Mouse (Mus musculus): ENCODE measurements around the gene Mrpl24. TPM values are rescaled to one million over a fixed set of nuclear protein-coding genes. Genes with fewer than 3 reads are reported as not detected.

The Mrpl24 gene
- polyA plus RNA-seq, 1 experiment from 2014 or later = 74.7 TPM

- H3K4me1 ChIP-seq (replicated peaks) = peaks cover 57% of the 10 kb centered on the region
- peak overlapping the region; percentile 94 for H3K27ac ChIP-seq
- 0% methylated on average over 1 of the region's 1 CpGs for WGBS
- H3K9me3 ChIP-seq = no peaks in the 10 kb centered on the region
- peaks cover 23% of the 10 kb centered on the region for H3K36me3 ChIP-seq
- no peaks in the 10 kb centered on the region for H3K27me3 ChIP-seq (ENCODE audit: insufficient read depth, poor library complexity, severe bottlenecking)
- peak overlapping the region; percentile 57; the same call in 1 of the 2 replicates for H3K4me3 ChIP-seq
- DNase-seq (ENCODE audit: low spot score) = peak; percentile 74
Measured at GRCm38 (mm10) chr3:87958056-87958455, 38.8 kb downstream of the Mrpl24 start.

- Histone ChIP-seq H3K4me1 (replicated peaks) (peaks cover 52% of the 10 kb centered on the region), H3K27me3 (ENCODE audit: insufficient read depth, poor library complexity, severe bottlenecking) (no peaks in the 10 kb centered on the region), H3K27ac (peak overlapping the region; percentile 94), H3K9me3 (no peaks in the 10 kb centered on the region), H3K4me3 (peak overlapping the region; percentile 57), H3K36me3 (peaks cover 19% of the 10 kb centered on the region)
- DNase-seq (ENCODE audit: low spot score) = no peak
- 15% methylated on average over 4 of the region's 4 CpGs for WGBS
Measured at GRCm38 (mm10) chr3:87958476-87958875, 39.2 kb downstream of the Mrpl24 start.

DNA sequence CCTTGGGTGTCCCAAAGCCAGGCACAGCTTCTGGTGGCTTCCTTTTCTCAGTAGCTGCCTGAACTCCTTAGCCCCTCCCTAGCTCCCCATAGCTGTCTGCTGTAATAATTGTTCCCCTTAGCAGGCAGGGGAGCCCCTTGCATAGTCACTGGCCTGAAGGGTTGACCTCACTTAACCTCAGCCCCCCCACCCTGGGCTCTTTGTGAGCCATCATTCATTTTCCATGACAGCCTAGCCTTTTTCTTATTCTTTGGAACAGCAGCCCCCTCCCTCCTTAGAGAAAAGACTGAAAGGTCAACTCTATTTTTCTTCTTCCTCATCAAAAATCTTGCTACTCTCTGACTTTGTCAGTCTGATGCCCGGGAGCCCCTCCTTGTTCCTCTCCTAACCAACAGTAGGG is 39.7 kb downstream of the Mrpl24 start:
- DNase-seq (ENCODE audit: low spot score) = peak; percentile 75
- H3K27ac ChIP-seq = peak overlapping the region; percentile 94
- no peaks in the 10 kb centered on the region for H3K27me3 ChIP-seq (ENCODE audit: insufficient read depth, poor library complexity, severe bottlenecking)
- H3K4me1 ChIP-seq (replicated peaks) = peaks cover 50% of the 10 kb centered on the region
- H3K4me3 ChIP-seq = peak overlapping the region; percentile 57
- WGBS = 27% methylated on average over 1 of the region's 1 CpGs
- no peaks in the 10 kb centered on the region for H3K9me3 ChIP-seq
- peaks cover 14% of the 10 kb centered on the region for H3K36me3 ChIP-seq

GRCm38 (mm10) chr3:87959371-87959770 is 40.1 kb downstream of the Mrpl24 start:
- H3K4me3 ChIP-seq = peak overlapping the region; percentile 57; the same call in 1 of the 2 replicates
- 44% methylated on average over 7 of the region's 7 CpGs for whole genome bisulfite sequencing
- H3K27me3 ChIP-seq (ENCODE audit: insufficient read depth, poor library complexity, severe bottlenecking) = no peaks in the 10 kb centered on the region
- H3K27ac ChIP-seq = peak overlapping the region; percentile 94
- H3K4me1 ChIP-seq (replicated peaks) = peaks cover 50% of the 10 kb centered on the region
- no peak for DNase-seq (ENCODE audit: low spot score)
- H3K9me3 ChIP-seq = no peaks in the 10 kb centered on the region
- H3K36me3 ChIP-seq = peaks cover 10% of the 10 kb centered on the region

DNA sequence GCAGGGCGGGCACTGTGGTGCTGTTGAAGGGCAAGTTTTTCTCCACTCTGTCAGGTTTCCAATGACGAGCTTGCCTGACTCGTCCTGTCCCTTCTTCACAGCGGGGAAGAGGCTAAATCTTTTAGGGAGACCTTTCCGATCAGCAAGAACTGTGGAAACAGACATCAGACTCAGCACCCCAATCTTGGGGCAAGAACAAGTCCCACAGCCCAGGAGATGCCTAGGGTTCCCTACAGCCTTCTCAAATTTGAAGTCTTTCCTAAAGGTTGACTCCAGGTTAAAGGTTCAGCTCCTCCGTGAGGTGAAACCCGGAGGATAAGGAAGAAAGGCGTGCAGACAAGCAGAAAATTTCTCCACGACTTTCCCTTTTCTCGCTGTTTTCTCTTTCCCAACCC is 40.9 kb downstream of the Mrpl24 start:
- Histone ChIP-seq H3K27ac (peak overlapping the region; percentile 94), H3K4me3 (peak overlapping the region; percentile 57), H3K4me1 (replicated peaks) (peaks cover 50% of the 10 kb centered on the region), H3K9me3 (no peaks in the 10 kb centered on the region), H3K27me3 (ENCODE audit: insufficient read depth, poor library complexity, severe bottlenecking) (no peaks in the 10 kb centered on the region), H3K36me3 (peaks cover 2% of the 10 kb centered on the region; the same call in 1 of the 2 replicates)
- 3% methylated on average over 10 of the region's 10 CpGs for WGBS
- DNase-seq (ENCODE audit: low spot score) = no peak

DNA sequence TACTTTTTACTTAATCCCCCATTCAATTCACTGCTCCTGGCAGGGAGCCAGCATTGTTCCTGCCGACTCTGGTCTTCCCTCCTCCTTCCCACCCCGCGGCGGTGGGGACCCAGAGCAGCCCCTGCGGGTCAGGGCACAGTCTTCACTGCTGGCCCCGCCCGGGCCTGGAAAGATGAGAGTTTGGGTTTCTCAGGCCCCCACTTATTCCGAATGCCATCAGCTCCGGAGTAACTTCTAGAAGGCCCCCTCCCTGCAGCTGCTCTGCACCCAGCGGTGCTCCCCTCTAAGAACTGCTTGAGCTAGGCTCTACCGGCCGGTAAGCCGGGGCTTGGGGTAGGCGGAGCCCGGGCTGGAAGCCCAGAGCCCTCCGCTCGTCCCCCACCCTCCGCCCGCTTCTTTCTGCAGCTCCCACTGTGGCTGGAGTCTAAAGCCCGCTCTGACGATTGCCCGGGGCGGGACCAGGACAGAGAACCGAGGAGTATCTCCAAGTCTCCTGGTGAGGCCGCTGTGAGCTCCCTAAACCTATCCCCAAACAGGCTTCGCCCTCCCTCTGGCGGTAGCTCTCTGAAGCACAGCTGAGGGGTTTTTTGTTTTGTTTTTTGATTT is 41.4 kb downstream of the Mrpl24 start:
- WGBS = under 1% methylated on average over 27 of the region's 27 CpGs
- Histone ChIP-seq H3K4me3 (peak overlapping the region; percentile 57), H3K27me3 (ENCODE audit: insufficient read depth, poor library complexity, severe bottlenecking) (no peaks in the 10 kb centered on the region), H3K36me3 (no peaks in the 10 kb centered on the region), H3K4me1 (replicated peaks) (peaks cover 50% of the 10 kb centered on the region), H3K9me3 (no peaks in the 10 kb centered on the region), H3K27ac (peak overlapping the region; percentile 94)
- DNase-seq (ENCODE audit: low spot score) = peak; percentile 95

DNA sequence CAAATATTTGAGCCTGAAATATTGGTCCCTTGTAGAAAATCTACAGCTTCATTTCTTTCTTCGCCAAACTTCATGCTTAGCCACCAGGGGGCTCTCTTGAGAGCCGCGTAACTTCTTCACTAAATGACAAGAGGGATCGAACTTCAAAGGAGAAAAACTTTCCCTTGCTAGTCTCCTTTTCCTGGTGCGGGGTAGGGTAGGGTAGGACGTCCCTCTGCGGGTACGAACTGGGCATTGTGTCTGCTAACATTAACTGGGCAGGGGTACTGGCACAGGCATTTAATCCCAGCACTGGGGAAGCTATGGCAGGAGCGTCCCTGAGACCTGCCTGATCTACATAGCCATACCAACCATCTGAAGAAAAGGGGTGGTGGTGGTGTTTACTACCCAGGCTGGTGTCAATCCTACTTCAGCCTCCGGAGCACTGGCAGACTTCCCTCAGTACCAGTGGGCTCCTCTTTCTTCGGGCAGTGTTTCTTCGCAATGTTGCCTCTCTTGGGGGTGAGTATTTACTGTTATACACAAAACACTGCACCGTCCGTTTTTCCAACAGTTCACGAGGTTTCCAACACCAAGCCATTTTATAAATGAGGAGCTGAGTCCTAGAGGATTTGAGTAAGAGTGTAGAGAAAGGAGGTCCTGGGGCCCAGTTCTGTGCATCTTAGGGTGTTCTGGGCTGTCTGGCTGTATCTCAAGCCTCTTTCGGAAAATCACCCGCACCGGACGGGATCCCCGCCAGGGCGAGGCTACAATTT is 51.1 kb downstream of the Mrpl24 start:
- Histone ChIP-seq H3K4me1 (replicated peaks) (peaks cover 58% of the 10 kb centered on the region), H3K4me3 (peak overlapping the region; percentile 87), H3K36me3 (peaks cover 22% of the 10 kb centered on the region), H3K27ac (peak overlapping the region; percentile 95), H3K27me3 (ENCODE audit: insufficient read depth, poor library complexity, severe bottlenecking) (peaks cover 5% of the 10 kb centered on the region; the same call in 1 of the 2 replicates), H3K9me3 (no peaks in the 10 kb centered on the region)
- DNase-seq (ENCODE audit: low spot score) = peak; percentile 80
- under 1% methylated on average over 21 of the region's 21 CpGs for WGBS

DNA sequence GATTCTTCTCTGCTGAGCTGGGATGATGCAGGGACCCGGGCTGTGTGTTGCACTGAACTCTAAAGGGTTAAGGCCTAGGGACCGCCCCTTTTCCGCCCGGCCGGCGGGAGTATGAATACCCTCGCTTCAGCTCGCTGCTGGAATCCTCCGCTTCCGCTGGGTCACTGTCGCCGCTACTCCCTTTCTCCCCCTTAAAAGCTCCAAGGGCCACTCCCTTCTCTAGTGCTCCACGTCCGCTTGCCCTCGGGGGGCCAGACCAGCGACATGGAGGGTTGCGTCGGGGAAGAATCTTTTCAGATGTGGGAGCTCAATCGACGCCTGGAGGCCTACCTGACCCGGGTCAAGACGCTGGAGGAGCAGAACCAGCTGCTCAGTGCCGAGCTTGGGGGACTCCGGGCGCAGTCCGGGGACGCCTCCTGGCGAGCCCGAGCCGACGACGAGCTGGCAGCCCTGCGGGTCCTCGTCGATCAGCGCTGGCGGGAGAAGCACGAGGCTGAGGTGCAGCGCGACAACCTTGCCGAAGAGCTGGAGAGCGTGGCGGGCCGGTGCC is 51.7 kb downstream of the Mrpl24 start, which contains the start of gene Nes:
TSS of gene Nes (plus strand) at position 140 of the 550 bp plus-strand sequence.
- Histone ChIP-seq H3K36me3 (peaks cover 29% of the 10 kb centered on the region), H3K27me3 (ENCODE audit: insufficient read depth, poor library complexity, severe bottlenecking) (peaks cover 5% of the 10 kb centered on the region; the same call in 1 of the 2 replicates), H3K4me1 (replicated peaks) (peaks cover 64% of the 10 kb centered on the region), H3K9me3 (no peaks in the 10 kb centered on the region), H3K27ac (peak within 1 kb of the TSS; percentile 95), H3K4me3 (peak within 1 kb of the TSS; percentile 87)
- under 1% methylated on average over 44 of the region's 44 CpGs for WGBS
- DNase-seq (ENCODE audit: low spot score) = peak; percentile 93

DNA sequence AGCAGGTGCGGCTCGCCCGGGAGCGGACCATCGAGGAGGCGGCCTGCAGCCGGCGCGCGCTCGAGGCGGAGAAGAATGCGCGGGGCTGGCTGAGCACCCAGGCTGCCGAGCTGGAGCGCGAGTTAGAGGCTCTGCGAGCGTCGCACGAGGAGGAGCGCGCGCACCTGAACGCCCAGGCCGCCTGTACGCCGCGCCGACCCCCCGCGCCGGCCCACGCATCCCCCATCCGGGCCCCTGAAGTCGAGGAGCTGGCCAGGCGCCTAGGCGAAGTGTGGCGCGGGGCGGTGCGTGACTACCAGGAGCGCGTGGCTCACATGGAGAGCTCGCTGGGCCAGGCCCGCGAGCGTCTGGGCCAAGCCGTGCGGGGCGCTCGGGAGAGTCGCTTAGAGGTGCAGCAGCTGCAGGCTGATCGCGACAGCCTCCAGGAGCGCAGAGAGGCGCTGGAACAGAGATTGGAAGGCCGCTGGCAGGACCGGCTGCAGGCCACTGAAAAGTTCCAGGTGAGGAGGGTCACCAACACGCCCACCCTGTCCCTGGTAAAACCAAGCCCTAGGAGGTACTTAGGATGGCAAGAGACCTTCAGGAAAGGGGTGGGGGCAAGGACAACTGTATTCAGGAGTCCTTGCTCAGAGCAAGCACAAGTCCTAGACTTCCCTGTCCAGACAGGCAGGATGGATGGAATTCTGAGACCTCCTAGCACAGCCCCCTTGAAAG is 52.3 kb downstream of the Mrpl24 start:
- peaks cover 5% of the 10 kb centered on the region; the same call in 1 of the 2 replicates for H3K27me3 ChIP-seq (ENCODE audit: insufficient read depth, poor library complexity, severe bottlenecking)
- WGBS = under 1% methylated on average over 60 of the region's 60 CpGs
- no peaks in the 10 kb centered on the region for H3K9me3 ChIP-seq
- peak overlapping the region; percentile 95 for H3K27ac ChIP-seq
- peaks cover 64% of the 10 kb centered on the region for H3K4me1 ChIP-seq (replicated peaks)
- H3K4me3 ChIP-seq = peak overlapping the region; percentile 87
- peak; percentile 51 for DNase-seq (ENCODE audit: low spot score)
- H3K36me3 ChIP-seq = peaks cover 35% of the 10 kb centered on the region

- peak; percentile 72 for DNase-seq (ENCODE audit: low spot score)
- H3K4me1 ChIP-seq (replicated peaks) = peaks cover 66% of the 10 kb centered on the region
- H3K27ac ChIP-seq = peak overlapping the region; percentile 95
- 5% methylated on average over 8 of the region's 8 CpGs for WGBS
- peaks cover 41% of the 10 kb centered on the region for H3K36me3 ChIP-seq
- H3K4me3 ChIP-seq = peak overlapping the region; percentile 87
- H3K9me3 ChIP-seq = no peaks in the 10 kb centered on the region
- peaks cover 5% of the 10 kb centered on the region; the same call in 1 of the 2 replicates for H3K27me3 ChIP-seq (ENCODE audit: insufficient read depth, poor library complexity, severe bottlenecking)
Measured at GRCm38 (mm10) chr3:87972203-87972664, 52.9 kb downstream of the Mrpl24 start.

DNA sequence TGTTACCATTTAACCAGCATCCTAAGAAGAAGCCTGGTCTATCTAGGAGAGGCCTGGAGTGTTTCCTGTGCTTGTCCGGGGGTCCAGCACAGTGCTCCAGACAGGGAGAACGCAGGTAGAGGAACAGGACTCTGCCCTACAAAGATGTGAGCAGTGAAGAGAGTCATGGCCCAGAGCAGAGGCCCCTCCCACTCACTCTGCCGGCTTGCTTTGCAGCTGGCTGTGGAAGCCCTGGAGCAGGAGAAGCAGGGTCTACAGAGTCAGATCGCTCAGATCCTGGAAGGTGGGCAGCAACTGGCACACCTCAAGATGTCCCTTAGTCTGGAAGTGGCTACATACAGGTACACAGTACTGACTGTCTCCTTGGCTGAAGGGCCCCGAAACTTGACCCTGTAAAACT is 53.5 kb downstream of the Mrpl24 start:
- Histone ChIP-seq H3K4me3 (peak overlapping the region; percentile 87), H3K27me3 (ENCODE audit: insufficient read depth, poor library complexity, severe bottlenecking) (peaks cover 5% of the 10 kb centered on the region; the same call in 1 of the 2 replicates), H3K9me3 (no peaks in the 10 kb centered on the region), H3K27ac (peak overlapping the region; percentile 95), H3K36me3 (peaks cover 46% of the 10 kb centered on the region), H3K4me1 (replicated peaks) (peaks cover 71% of the 10 kb centered on the region)
- WGBS = 16% methylated on average over 5 of the region's 5 CpGs
- peak; percentile 46 for DNase-seq (ENCODE audit: low spot score)
